10 mouse cellular contexts compared by ENCODE assay signal in the genomic region with DNA sequence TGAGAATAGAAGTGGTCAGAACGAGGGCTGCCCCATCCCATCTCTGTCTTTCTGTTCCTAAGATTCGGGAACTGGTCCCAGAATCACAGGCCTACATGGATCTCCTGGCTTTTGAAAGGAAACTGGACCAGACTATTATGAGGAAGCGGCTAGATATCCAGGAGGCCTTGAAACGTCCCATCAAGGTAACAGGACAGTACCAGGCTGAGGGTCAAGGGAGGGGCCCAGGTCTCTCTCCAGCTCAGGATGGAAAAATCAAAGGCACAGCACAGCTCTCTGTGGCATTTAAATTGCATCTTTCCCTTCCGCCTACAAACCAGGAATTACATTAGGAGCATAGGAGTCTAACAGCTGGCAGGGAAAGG. TPM values are rescaled to one million over a fixed set of nuclear protein-coding genes. Genes with fewer than 3 reads are reported as not detected.
A peak's percentile ranks its signal among the peaks of the same experiment; 100 is the strongest.
DNase-seq lines count a peak whose midpoint lies in the region; ATAC-seq and TF ChIP-seq lines count a peak whose summit lies in the region.
"Had no signal": no experiment of that assay in that cellular context is flagged by ENCODE, and none has a peak within 500 bp of the region (broad histone marks: within the 10 kb centered on the region; RNA-seq: fewer than 3 reads in every experiment).

No protein-coding gene starts in this region.

- H3K4me1 ChIP-seq in kidney, embryonic 14.5 days (ENCODE audit: control insufficient read depth, insufficient read depth, low read length) = peaks cover 7% of the 10 kb centered on the region; the same call in 1 of the 2 replicates
- H3K4me1 ChIP-seq in embryonic facial prominence, embryonic 13.5 days = peaks cover 38% of the 10 kb centered on the region
- H3K4me1 ChIP-seq in hindbrain, embryonic 14.5 days (replicated peaks; ENCODE audit: control insufficient read depth, insufficient read depth, low read length) = peaks cover 24% of the 10 kb centered on the region

- H3K27ac ChIP-seq in kidney, embryonic 14.5 days (ENCODE audit: low read depth, low read length) = peak overlapping the region; percentile 55; the same call in 1 of the 2 replicates
- H3K27ac ChIP-seq in embryonic facial prominence, embryonic 13.5 days = peak overlapping the region; percentile 96; the same call in 1 of the 2 replicates
- peak overlapping the region; percentile 96 for H3K27ac ChIP-seq in hindbrain, embryonic 14.5 days

- peak overlapping the region; percentile 63; the same call in 1 of the 2 replicates for H3K4me2 ChIP-seq in kidney, embryonic 14.5 days (replicated peaks; ENCODE audit: low read depth, low read length)
- peak overlapping the region; percentile 80 for H3K4me2 ChIP-seq in embryonic facial prominence, embryonic 13.5 days
- H3K4me2 ChIP-seq in hindbrain, embryonic 14.5 days (replicated peaks) = peak overlapping the region; percentile 98
- peak overlapping the region; percentile 100 for H3K4me2 ChIP-seq in myocyte (ENCODE audit: low read depth)

- no peak overlapping the region for H3ac ChIP-seq in myocyte (ENCODE audit: control insufficient read depth, insufficient read length)

- H3K4me3 ChIP-seq in kidney, embryonic 14.5 days (ENCODE audit: low read length) = no peak overlapping the region
- H3K4me3 ChIP-seq in embryonic facial prominence, embryonic 13.5 days = peak overlapping the region; percentile 80
- H3K4me3 ChIP-seq in hindbrain, embryonic 14.5 days (replicated peaks; ENCODE audit: low read length) = peak overlapping the region; percentile 63
- peak overlapping the region; percentile 53 for H3K4me3 ChIP-seq in myocyte

- H3K9me3 ChIP-seq in kidney, embryonic 14.5 days (ENCODE audit: control insufficient read depth, low read length) = no peaks in the 10 kb centered on the region
- H3K9me3 ChIP-seq in embryonic facial prominence, embryonic 13.5 days = no peaks in the 10 kb centered on the region
- H3K9me3 ChIP-seq in hindbrain, embryonic 14.5 days (ENCODE audit: control insufficient read depth, low read length) = no peaks in the 10 kb centered on the region

- no peak for ATAC-seq in kidney, embryonic 14.5 days (ENCODE audit: low FRiP score, low TSS enrichment)
- ATAC-seq in embryonic facial prominence, embryonic 13.5 days (ENCODE audit: insufficient number of reproducible peaks, insufficient read depth, low FRiP score, low TSS enrichment, low read depth) = no peak
- no peak for ATAC-seq in hindbrain, embryonic 14.5 days (ENCODE audit: low FRiP score)

- DNase-seq in kidney, postnatal 25 days = no peak
- no peak for DNase-seq in hindbrain, embryonic 14.5 days (ENCODE audit: low spot score)
- no peak for DNase-seq in cerebellum, postnatal 4 days (ENCODE audit: low spot score in 2 of 2)
- DNase-seq in frontal cortex, postnatal 14 days (ENCODE audit: low spot score in 2 of 2) = no peak
- no peak for DNase-seq in kidney, adult 8-10 months
- DNase-seq: gastrocnemius, postnatal 25 days; left cerebral cortex, postnatal 4 days had no signal

- H3K36me3 ChIP-seq in kidney, embryonic 14.5 days (ENCODE audit: control insufficient read depth, insufficient read depth, low read length) = peaks cover 48% of the 10 kb centered on the region
- H3K36me3 ChIP-seq in embryonic facial prominence, embryonic 13.5 days = peaks cover 42% of the 10 kb centered on the region
- peaks cover 74% of the 10 kb centered on the region for H3K36me3 ChIP-seq in hindbrain, embryonic 14.5 days (replicated peaks; ENCODE audit: control insufficient read depth, insufficient read depth)
- peaks cover 15% of the 10 kb centered on the region for H3K36me3 ChIP-seq in myocyte (ENCODE audit: control insufficient read depth, insufficient read depth)

- no peak for TF ChIP-seq POLR2A in myocyte (IDR thresholded peaks at IDR 0.05; ENCODE audit: insufficient read length, low read depth)

- peak overlapping the region; percentile 2; the same call in 1 of the 2 replicates for H3K9ac ChIP-seq in kidney, embryonic 14.5 days (ENCODE audit: low read depth, low read length)
- H3K9ac ChIP-seq in embryonic facial prominence, embryonic 13.5 days = peak overlapping the region; percentile 96
- H3K9ac ChIP-seq in hindbrain, embryonic 14.5 days = peak overlapping the region; percentile 89

- 74% methylated on average over 5 of the region's 5 CpGs for WGBS in kidney, embryonic 14.5 days
- 53% methylated on average over 5 of the region's 5 CpGs for WGBS in embryonic facial prominence, embryonic 13.5 days
- WGBS in hindbrain, embryonic 14.5 days = 62% methylated on average over 5 of the region's 5 CpGs

- peaks cover 22% of the 10 kb centered on the region for H3K79me2 ChIP-seq in myocyte (ENCODE audit: control insufficient read depth, insufficient read depth)

- no peaks in the 10 kb centered on the region for H3K27me3 ChIP-seq in kidney, embryonic 14.5 days (ENCODE audit: control insufficient read depth, insufficient read depth, low read length)
- H3K27me3 ChIP-seq in embryonic facial prominence, embryonic 13.5 days = peaks cover 4% of the 10 kb centered on the region; the same call in 1 of the 2 replicates
- no peaks in the 10 kb centered on the region for H3K27me3 ChIP-seq in hindbrain, embryonic 14.5 days (ENCODE audit: control insufficient read depth, insufficient read depth, low read length)
- no peaks in the 10 kb centered on the region for H3K27me3 ChIP-seq in myocyte (ENCODE audit: control insufficient read depth, insufficient read depth, insufficient read length)

TF ChIP-seq in myocyte, 11 proteins besides CTCF, POLR2A, EP300 and RAD21:
- no peak for TF ChIP-seq E2F4 (IDR thresholded peaks at IDR 0.05; ENCODE audit: insufficient read depth)
- TF ChIP-seq MYOG (IDR thresholded peaks at IDR 0.05; ENCODE audit: control insufficient read depth in 1 of 3, insufficient read depth in 1 of 3, insufficient read length in 2 of 3, low read depth in 2 of 3) = no peak
- no peak for TF ChIP-seq REST (IDR thresholded peaks at IDR 0.05; ENCODE audit: insufficient read depth, insufficient read length)
- no peak for TF ChIP-seq MYOD1 (IDR thresholded peaks at IDR 0.05; ENCODE audit: control insufficient read depth in 1 of 3, insufficient read length in 2 of 3, low read depth in 2 of 3)
- no peak for TF ChIP-seq SRF (IDR thresholded peaks at IDR 0.05; ENCODE audit: control insufficient read depth, insufficient read length, low read depth)
- no peak for TF ChIP-seq TCF12 (IDR thresholded peaks at IDR 0.05; ENCODE audit: insufficient read depth, poor library complexity, severe bottlenecking)

RNA-seq across cellular contexts. Expression of gene Gm17349, which starts 1.6 kb away (rescaled TPM):
- polyA plus RNA-seq in kidney, embryonic 14.5 days (2014; fragmentation: Nextera tagmentation; extraction: Ambion mirVana) = not detected in 2 replicates
- not detected in 2 replicates for polyA plus RNA-seq in embryonic facial prominence, embryonic 13.5 days (2015; fragmentation: Nextera tagmentation; extraction: Ambion mirVana)
- polyA plus RNA-seq in hindbrain, embryonic 14.5 days (2014; fragmentation: Nextera tagmentation; extraction: Ambion mirVana) = not detected in 2 replicates
- not detected for polyA plus RNA-seq in myocyte (2012; fragmentation: generic; extraction: Trizol)

RNA-seq across cellular contexts. Expression of gene Smarcd1, which starts 1.7 kb away (rescaled TPM):
- 54.3 and 74.2 TPM in 2 replicates for polyA plus RNA-seq in kidney, embryonic 14.5 days (2014; fragmentation: Nextera tagmentation; extraction: Ambion mirVana)
- 55.0 and 73.1 TPM in 2 replicates for polyA plus RNA-seq in embryonic facial prominence, embryonic 13.5 days (2015; fragmentation: Nextera tagmentation; extraction: Ambion mirVana)
- polyA plus RNA-seq in hindbrain, embryonic 14.5 days (2014; fragmentation: Nextera tagmentation; extraction: Ambion mirVana) = 93.2 and 107 TPM in 2 replicates
- 18.9 TPM for polyA plus RNA-seq in myocyte (2012; fragmentation: generic; extraction: Trizol)

RNA-seq across cellular contexts. Expression of gene Gpd1, which starts 13.7 kb away (rescaled TPM):
- polyA plus RNA-seq in kidney, embryonic 14.5 days (2014; fragmentation: Nextera tagmentation; extraction: Ambion mirVana) = 2.0 and 3.1 TPM in 2 replicates
- 0.37 and 1.0 TPM in 2 replicates for polyA plus RNA-seq in embryonic facial prominence, embryonic 13.5 days (2015; fragmentation: Nextera tagmentation; extraction: Ambion mirVana)
- polyA plus RNA-seq in hindbrain, embryonic 14.5 days (2014; fragmentation: Nextera tagmentation; extraction: Ambion mirVana) = 2.0 and 2.2 TPM in 2 replicates
- 6.9 TPM for polyA plus RNA-seq in myocyte (2012; fragmentation: generic; extraction: Trizol)

RNA-seq across cellular contexts. Expression of gene Cox14, which starts 21.8 kb away (rescaled TPM):
- 184 and 218 TPM in 2 replicates for polyA plus RNA-seq in kidney, embryonic 14.5 days (2014; fragmentation: Nextera tagmentation; extraction: Ambion mirVana)
- polyA plus RNA-seq in embryonic facial prominence, embryonic 13.5 days (2015; fragmentation: Nextera tagmentation; extraction: Ambion mirVana) = 144 and 179 TPM in 2 replicates
- polyA plus RNA-seq in hindbrain, embryonic 14.5 days (2014; fragmentation: Nextera tagmentation; extraction: Ambion mirVana) = 182 and 202 TPM in 2 replicates
- polyA plus RNA-seq in myocyte (2012; fragmentation: generic; extraction: Trizol) = 410 TPM

RNA-seq across cellular contexts. Expression of gene Asic1, which starts 33.5 kb away (rescaled TPM):
- 0.88 and 0.90 TPM in 2 replicates for polyA plus RNA-seq in kidney, embryonic 14.5 days (2014; fragmentation: Nextera tagmentation; extraction: Ambion mirVana)
- polyA plus RNA-seq in embryonic facial prominence, embryonic 13.5 days (2015; fragmentation: Nextera tagmentation; extraction: Ambion mirVana) = 3.3 and 4.2 TPM in 2 replicates
- polyA plus RNA-seq in hindbrain, embryonic 14.5 days (2014; fragmentation: Nextera tagmentation; extraction: Ambion mirVana) = 49.7 and 51.7 TPM in 2 replicates
- 2.0 TPM for polyA plus RNA-seq in myocyte (2012; fragmentation: generic; extraction: Trizol)

Comparison
In these comparisons a context has a peak if more than half of its experiments do, and no peak if none do; other contexts are left out.
1. H3K9ac ChIP-seq: peak in every context shown above with its lines; median percentile 96 in embryonic facial prominence, embryonic 13.5 days; 89 in hindbrain, embryonic 14.5 days; 2 in kidney, embryonic 14.5 days.